In genomic region chr13:63097440-63097930, GRCm38 (mm10) we compare ENCODE assay signal across 12 mouse cellular contexts.
DNase-seq lines count a peak whose midpoint lies in the region; ATAC-seq and TF ChIP-seq lines count a peak whose summit lies in the region.
"Had no signal": no experiment of that assay in that cellular context is flagged by ENCODE, and none has a peak within 500 bp of the region (broad histone marks: within the 10 kb centered on the region; RNA-seq: fewer than 3 reads in every experiment).

No protein-coding gene starts in this region.

- H3K4me2 ChIP-seq in intestine, embryonic 14.5 days (ENCODE audit: low read length), result no peak overlapping the region
- no peak overlapping the region for H3K4me2 ChIP-seq in intestine, postnatal 0 days (replicated peaks; ENCODE audit: low read depth)
- no peak overlapping the region for H3K4me2 ChIP-seq in limb, embryonic 14.5 days (replicated peaks; ENCODE audit: low read depth, low read length, severe bottlenecking)
- no peak overlapping the region for H3K4me2 ChIP-seq in forebrain, embryonic 15.5 days (replicated peaks)
- H3K4me2 ChIP-seq: hindbrain, embryonic 12.5 days had no signal

- H3K9ac ChIP-seq in intestine, embryonic 14.5 days (ENCODE audit: low read length), result no peak overlapping the region
- H3K9ac ChIP-seq in intestine, postnatal 0 days (ENCODE audit: low read depth, low read length), result no peak overlapping the region
- H3K9ac ChIP-seq in limb, embryonic 14.5 days (ENCODE audit: low read depth, low read length, severe bottlenecking), result no peak overlapping the region
- no peak overlapping the region for H3K9ac ChIP-seq in forebrain, embryonic 15.5 days (replicated peaks)
- H3K9ac ChIP-seq: hindbrain, embryonic 12.5 days had no signal

- no peaks in the 10 kb centered on the region for H3K9me3 ChIP-seq in intestine, embryonic 14.5 days (ENCODE audit: control insufficient read depth, low read length)
- H3K9me3 ChIP-seq in intestine, postnatal 0 days (ENCODE audit: control insufficient read depth), result no peaks in the 10 kb centered on the region
- H3K9me3 ChIP-seq in limb, embryonic 14.5 days (ENCODE audit: control insufficient read depth, low read length), result no peaks in the 10 kb centered on the region
- no peaks in the 10 kb centered on the region for H3K9me3 ChIP-seq in forebrain, embryonic 15.5 days
- H3K9me3 ChIP-seq: hindbrain, embryonic 12.5 days had no signal

- TF ChIP-seq CTCF in intestine, postnatal 0 days (IDR thresholded peaks at IDR 0.05; ENCODE audit: low read depth), result no peak

- DNase-seq in intestine, embryonic 14.5 days (ENCODE audit: low spot score), result no peak
- DNase-seq in brain, adult 2 months (ENCODE audit: low read depth, low spot score), result peak; percentile 55
- DNase-seq in cerebellum, adult 8-10 months, result peak; percentile 33
- peak; percentile 64 for DNase-seq in limb, embryonic 14.5 days (ENCODE audit: low spot score)
- DNase-seq in kidney, adult 9 months, result no peak
- DNase-seq: gastrocnemius, postnatal 36 days; layer of hippocampus, postnatal 36 days; thymus, postnatal 25 days had no signal

- 93% methylated on average over 8 of the region's 8 CpGs for WGBS in intestine, embryonic 14.5 days
- WGBS in intestine, postnatal 0 days, result 86% methylated on average over 8 of the region's 8 CpGs
- 67% methylated on average over 8 of the region's 8 CpGs for WGBS in limb, embryonic 14.5 days
- 79% methylated on average over 8 of the region's 8 CpGs for WGBS in forebrain, embryonic 15.5 days

- no peak for TF ChIP-seq POLR2A in limb, embryonic 14.5 days (IDR thresholded peaks at IDR 0.05; ENCODE audit: borderline replicate concordance, extremely low read depth, insufficient read depth, insufficient read length)

- H3K4me1 ChIP-seq in intestine, embryonic 14.5 days (replicated peaks; ENCODE audit: control insufficient read depth, insufficient read depth, low read length), result peaks cover 26% of the 10 kb centered on the region
- peaks cover 8% of the 10 kb centered on the region; the same call in 1 of the 2 replicates for H3K4me1 ChIP-seq in intestine, postnatal 0 days (replicated peaks; ENCODE audit: control insufficient read depth, insufficient read depth, low read length)
- H3K4me1 ChIP-seq in limb, embryonic 14.5 days (ENCODE audit: control insufficient read depth, insufficient read depth, low read length), result peaks cover 33% of the 10 kb centered on the region
- no peaks in the 10 kb centered on the region for H3K4me1 ChIP-seq in forebrain, embryonic 15.5 days

- peak overlapping the region; percentile 44 for H3K27ac ChIP-seq in intestine, embryonic 14.5 days (ENCODE audit: low read depth)
- no peak overlapping the region for H3K27ac ChIP-seq in intestine, postnatal 0 days (ENCODE audit: low read depth, low read length)
- peak overlapping the region; percentile 61 for H3K27ac ChIP-seq in limb, embryonic 14.5 days (replicated peaks; ENCODE audit: low read depth, low read length)
- H3K27ac ChIP-seq in forebrain, embryonic 15.5 days (replicated peaks), result no peak overlapping the region
- H3K27ac ChIP-seq: hindbrain, embryonic 12.5 days had no signal

- H3K4me3 ChIP-seq in intestine, embryonic 14.5 days (ENCODE audit: low read depth, low read length), result no peak overlapping the region
- no peak overlapping the region for H3K4me3 ChIP-seq in intestine, postnatal 0 days (ENCODE audit: low read depth, low read length)
- no peak overlapping the region for H3K4me3 ChIP-seq in limb, embryonic 14.5 days (replicated peaks; ENCODE audit: low read length)
- H3K4me3 ChIP-seq in forebrain, embryonic 15.5 days, result no peak overlapping the region
- H3K4me3 ChIP-seq: hindbrain, embryonic 12.5 days had no signal

- no peaks in the 10 kb centered on the region for H3K27me3 ChIP-seq in intestine, embryonic 14.5 days (replicated peaks; ENCODE audit: control insufficient read depth, insufficient read depth, low read length)
- no peaks in the 10 kb centered on the region for H3K27me3 ChIP-seq in intestine, postnatal 0 days (replicated peaks; ENCODE audit: control insufficient read depth, insufficient read depth, low read length)
- no peaks in the 10 kb centered on the region for H3K27me3 ChIP-seq in limb, embryonic 14.5 days (ENCODE audit: control insufficient read depth, insufficient read depth, low read length)
- H3K27me3 ChIP-seq in forebrain, embryonic 15.5 days, result no peaks in the 10 kb centered on the region
- H3K27me3 ChIP-seq: CH12.LX; hindbrain, embryonic 12.5 days had no signal

- ATAC-seq in intestine, embryonic 14.5 days (replicated peaks; ENCODE audit: low FRiP score, low TSS enrichment, low read depth), result no peak
- no peak for ATAC-seq in intestine, postnatal 0 days
- no peak for ATAC-seq in limb, embryonic 14.5 days (ENCODE audit: low FRiP score, low read depth)
- ATAC-seq in forebrain, embryonic 15.5 days (replicated peaks), result no peak

- H3K36me3 ChIP-seq in intestine, embryonic 14.5 days (ENCODE audit: control insufficient read depth, insufficient read depth, low read length), result no peaks in the 10 kb centered on the region
- H3K36me3 ChIP-seq in intestine, postnatal 0 days (ENCODE audit: control insufficient read depth, insufficient read depth), result no peaks in the 10 kb centered on the region
- H3K36me3 ChIP-seq in limb, embryonic 14.5 days (ENCODE audit: control insufficient read depth, insufficient read depth, low read length), result no peaks in the 10 kb centered on the region
- no peaks in the 10 kb centered on the region for H3K36me3 ChIP-seq in forebrain, embryonic 15.5 days
- H3K36me3 ChIP-seq: hindbrain, embryonic 12.5 days had no signal

Comparison
In these comparisons a context has a peak if more than half of its experiments do, and no peak if none do; other contexts are left out.
1. H3K27ac ChIP-seq: peak in intestine, embryonic 14.5 days (single experiment) and limb, embryonic 14.5 days (single experiment); none in intestine, postnatal 0 days (single experiment) and forebrain, embryonic 15.5 days (single experiment).
2. DNase-seq: peak in brain, adult 2 months (single experiment), cerebellum, adult 8-10 months (single experiment) and limb, embryonic 14.5 days (single experiment); none in intestine, embryonic 14.5 days (single experiment) and kidney, adult 9 months (single experiment).